Mouse (Mus musculus) midbrain, embryonic 14.5 days (tissue): ENCODE results near the gene Tmem109. TPM values are rescaled to one million over a fixed set of nuclear protein-coding genes. Genes with fewer than 3 reads are reported as not detected.
A peak's percentile ranks its signal among the peaks of the same experiment; 100 is the strongest.

Experiments used
- ATAC-seq: fragments of 200-750 bp; cut with Nextera tagmentation; 2 replicates; pipeline ENCODE4 v1.8.0; 2017; ENCODE audit warnings: moderate number of reproducible peaks, moderate library complexity; ENCODE audit not compliant: low FRiP score, low TSS enrichment
- DNase-seq: peaks from one replicate; pipeline ENCODE4 v3.0.0-alpha.2; 2015
- H3K27ac ChIP-seq: fragments of 300-500 bp; sonication (generic); replicated peaks from 2 replicates; pipeline ENCODE4 v1.5.1; 2014; ENCODE audit warnings: mild to moderate bottlenecking, low read depth, low read length, moderate library complexity
- H3K27me3 ChIP-seq: fragments of 300-500 bp; sonication (generic); 2 replicates; pipeline ENCODE4 v1.6.1; 2014; ENCODE audit warnings: low read length, control low read depth, mixed read lengths; ENCODE audit not compliant: control insufficient read depth, insufficient read depth
- H3K36me3 ChIP-seq: fragments of 300-500 bp; sonication (generic); 2 replicates; pipeline ENCODE4 v1.6.1; 2014; ENCODE audit warnings: low read length, control low read depth; ENCODE audit not compliant: control insufficient read depth, insufficient read depth
- H3K4me1 ChIP-seq: fragments of 300-500 bp; sonication (generic); 2 replicates; pipeline ENCODE4 v1.6.1; 2014; ENCODE audit warnings: mild to moderate bottlenecking, antibody characterized with exemption, low read length, control low read depth; ENCODE audit not compliant: control insufficient read depth, insufficient read depth
- H3K4me2 ChIP-seq: fragments of 300-500 bp; sonication (generic); 2 replicates; pipeline ENCODE4 v1.6.1; 2014; ENCODE audit warnings: mild to moderate bottlenecking, low read length, moderate library complexity
- H3K4me3 ChIP-seq: fragments of 300-500 bp; sonication (generic); replicated peaks from 2 replicates; pipeline ENCODE4 v1.5.1; 2014; ENCODE audit warnings: low read depth, low read length
- H3K9ac ChIP-seq: fragments of 300-500 bp; sonication (generic); replicated peaks from 2 replicates; pipeline ENCODE4 v1.6.1; 2014; ENCODE audit warnings: mild to moderate bottlenecking, low read length, moderate library complexity
- H3K9me3 ChIP-seq: fragments of 300-500 bp; sonication (generic); 2 replicates; pipeline ENCODE4 v1.6.1; 2016; ENCODE audit warnings: low read length, control low read depth, mixed read lengths; ENCODE audit not compliant: control insufficient read depth
- WGBS: fragments of 180-500 bp; shearing (Covaris S2); extraction: QIAGEN DNeasy Blood & Tissue Kit; methylation state at CpG from one replicate; pipeline ENCODE4 v1.1.7; 2014; 5-methylcytosine and 5-hydroxymethylcytosine counted together
- polyA plus RNA-seq: library from polyadenylated mRNA; unstranded; fragments of >200 nt; fragmentation: Nextera tagmentation; extraction: Ambion mirVana; gene quantifications from 2 replicates; pipeline ENCODE4 v1.2.1, GENCODE M21; 2014

Gene Tmem109
- polyA plus RNA-seq, 1 experiment from 2014 or later = 41.2 TPM

- Histone ChIP-seq H3K27me3 (no peaks in the 10 kb centered on the region), H3K4me1 (no peaks in the 10 kb centered on the region), H3K27ac (no peak overlapping the region), H3K4me3 (no peak overlapping the region), H3K4me2 (no peak overlapping the region), H3K9ac (no peak overlapping the region), H3K9me3 (no peaks in the 10 kb centered on the region), H3K36me3 (no peaks in the 10 kb centered on the region)
- 69% methylated on average over 5 of the region's 5 CpGs for WGBS
- ATAC-seq = no peak
- DNase-seq = no peak
Observed at GRCm38 (mm10) chr19:10916506-10916905, 34.7 kb upstream of the Tmem109 start.

GRCm38 (mm10) chr19:10914870-10915269, 33.1 kb upstream of the Tmem109 start:
- DNase-seq (no peak), ATAC-seq (no peak)
- Histone ChIP-seq H3K4me2 (no peak overlapping the region), H3K36me3 (no peaks in the 10 kb centered on the region), H3K27me3 (no peaks in the 10 kb centered on the region), H3K9me3 (no peaks in the 10 kb centered on the region), H3K9ac (no peak overlapping the region), H3K4me1 (no peaks in the 10 kb centered on the region), H3K27ac (no peak overlapping the region), H3K4me3 (no peak overlapping the region)
- 76% methylated on average over 2 of the region's 2 CpGs for WGBS

- Histone ChIP-seq H3K4me1 (no peaks in the 10 kb centered on the region), H3K4me2 (no peak overlapping the region), H3K9me3 (no peaks in the 10 kb centered on the region), H3K27ac (no peak overlapping the region), H3K36me3 (no peaks in the 10 kb centered on the region; the same call in 1 of the 2 replicates), H3K4me3 (no peak overlapping the region), H3K9ac (no peak overlapping the region), H3K27me3 (no peaks in the 10 kb centered on the region)
- DNase-seq (no peak), ATAC-seq (no peak)
- WGBS = 84% methylated on average over 7 of the region's 7 CpGs
Observed at GRCm38 (mm10) chr19:10914291-10914690, 32.5 kb upstream of the Tmem109 start.

GRCm38 (mm10) chr19:10909087-10909721, 27.4 kb upstream of the Tmem109 start:
- Histone ChIP-seq H3K36me3 (peaks cover 36% of the 10 kb centered on the region), H3K4me1 (no peaks in the 10 kb centered on the region), H3K27ac (no peak overlapping the region), H3K9ac (no peak overlapping the region), H3K9me3 (no peaks in the 10 kb centered on the region), H3K4me2 (no peak overlapping the region), H3K4me3 (no peak overlapping the region), H3K27me3 (no peaks in the 10 kb centered on the region)
- WGBS = 90% methylated on average over 6 of the region's 6 CpGs
- DNase-seq (no peak), ATAC-seq (no peak)

- Histone ChIP-seq H3K27ac (no peak overlapping the region), H3K9ac (no peak overlapping the region), H3K4me3 (no peak overlapping the region), H3K4me1 (no peaks in the 10 kb centered on the region), H3K27me3 (no peaks in the 10 kb centered on the region), H3K36me3 (peaks cover 49% of the 10 kb centered on the region), H3K9me3 (no peaks in the 10 kb centered on the region), H3K4me2 (no peak overlapping the region)
- 52% methylated on average over 3 of the region's 3 CpGs for WGBS
- ATAC-seq (no peak), DNase-seq (peak; percentile 77)
Observed at GRCm38 (mm10) chr19:10907891-10908290, 26.1 kb upstream of the Tmem109 start.

GRCm38 (mm10) chr19:10905728-10906000, 23.9 kb upstream of the Tmem109 start:
- WGBS = 84% methylated on average over 5 of the region's 5 CpGs
- no peak overlapping the region for H3K27ac ChIP-seq
- H3K4me1 ChIP-seq = no peaks in the 10 kb centered on the region

GRCm38 (mm10) chr19:10904927-10905727, 23.3 kb upstream of the Tmem109 start:
- H3K4me3 ChIP-seq = no peak overlapping the region
- no peaks in the 10 kb centered on the region for H3K27me3 ChIP-seq
- no peak overlapping the region for H3K27ac ChIP-seq
- H3K9me3 ChIP-seq = no peaks in the 10 kb centered on the region
- peaks cover 76% of the 10 kb centered on the region for H3K36me3 ChIP-seq
- H3K4me2 ChIP-seq = no peak overlapping the region
- no peak for DNase-seq
- no peak overlapping the region for H3K9ac ChIP-seq
- WGBS = 70% methylated on average over 7 of the region's 7 CpGs
- no peaks in the 10 kb centered on the region for H3K4me1 ChIP-seq
- ATAC-seq = no peak

More at GRCm38 (mm10) chr19:10905728-10906000, 23.9 kb upstream of the Tmem109 start:
- ATAC-seq = no peak
- H3K36me3 ChIP-seq = peaks cover 71% of the 10 kb centered on the region
- no peaks in the 10 kb centered on the region for H3K9me3 ChIP-seq
- H3K27me3 ChIP-seq = no peaks in the 10 kb centered on the region
- H3K4me2 ChIP-seq = no peak overlapping the region
- no peak for DNase-seq
- H3K4me3 ChIP-seq = no peak overlapping the region
- H3K9ac ChIP-seq = no peak overlapping the region

- Histone ChIP-seq H3K27me3 (no peaks in the 10 kb centered on the region), H3K4me2 (no peak overlapping the region), H3K9ac (no peak overlapping the region), H3K4me3 (no peak overlapping the region), H3K36me3 (peaks cover 83% of the 10 kb centered on the region), H3K27ac (no peak overlapping the region), H3K9me3 (no peaks in the 10 kb centered on the region), H3K4me1 (no peaks in the 10 kb centered on the region)
- DNase-seq (no peak), ATAC-seq (no peak)
- 92% methylated on average over 5 of the region's 5 CpGs for WGBS
Observed at GRCm38 (mm10) chr19:10904512-10904911, 22.7 kb upstream of the Tmem109 start.

GRCm38 (mm10) chr19:10901046-10901445, 19.2 kb upstream of the Tmem109 start:
- Histone ChIP-seq H3K9ac (no peak overlapping the region), H3K4me1 (peaks cover 9% of the 10 kb centered on the region), H3K9me3 (no peaks in the 10 kb centered on the region), H3K4me2 (no peak overlapping the region), H3K4me3 (no peak overlapping the region), H3K36me3 (peaks cover 84% of the 10 kb centered on the region), H3K27ac (no peak overlapping the region), H3K27me3 (no peaks in the 10 kb centered on the region)
- ATAC-seq (no peak), DNase-seq (no peak)
- 94% methylated on average over 5 of the region's 5 CpGs for WGBS
